Mouse (Mus musculus) testis, adult 2 months (tissue): ENCODE results near the gene Tspan5. TPM values are rescaled to one million over a fixed set of nuclear protein-coding genes. Genes with fewer than 3 reads are reported as not detected.

Experiments
- H3K27ac ChIP-seq: fragments of 200-500 bp; 2 replicates; pipeline ENCODE4 v1.5.1; 2012; ENCODE audit warnings: low read depth, low read length; ENCODE audit not compliant: control insufficient read depth, insufficient read depth
- H3K27me3 ChIP-seq: fragments of 200-500 bp; 2 replicates; pipeline ENCODE4 v1.6.1; 2012; ENCODE audit warnings: mild to moderate bottlenecking, low read length, moderate library complexity; ENCODE audit not compliant: control insufficient read depth, insufficient read depth
- H3K36me3 ChIP-seq: fragments of 200-500 bp; 2 replicates; pipeline ENCODE4 v1.6.1; 2012; ENCODE audit warnings: mild to moderate bottlenecking, low read length; ENCODE audit not compliant: control insufficient read depth, insufficient read depth
- H3K4me1 ChIP-seq: fragments of 200-500 bp; 2 replicates; pipeline ENCODE4 v1.6.1; 2012; ENCODE audit warnings: low read length; ENCODE audit not compliant: control insufficient read depth, insufficient read depth
- H3K4me3 ChIP-seq: fragments of 200-500 bp; 2 replicates; pipeline ENCODE4 v1.5.1; 2012; ENCODE audit warnings: low read depth, mild to moderate bottlenecking, low read length, moderate library complexity, mixed read lengths; ENCODE audit not compliant: control insufficient read depth
- CTCF ChIP-seq: fragments of 200-500 bp; IDR thresholded peaks from 2 replicates; pipeline ENCODE4 v1.5.1; 2012; ENCODE audit warnings: low read depth, mild to moderate bottlenecking, inconsistent platforms, low read length, moderate library complexity; ENCODE audit not compliant: control insufficient read depth, insufficient read depth, insufficient replicate concordance
- POLR2A ChIP-seq: fragments of 200-500 bp; IDR thresholded peaks from 2 replicates; pipeline ENCODE4 v1.6.1; 2012; ENCODE audit warnings: low read depth, mild to moderate bottlenecking, inconsistent platforms, low read length, moderate library complexity; ENCODE audit not compliant: control insufficient read depth
- polyA plus RNA-seq: library from polyadenylated mRNA; depleted of rRNA; stranded (reverse); fragments of >200 nt; gene quantifications from 2 replicates; pipeline ENCODE4 v1.2.3, GENCODE M21; 2012

Tspan5 gene
- polyA plus RNA-seq, 1 experiment, result 27.9 TPM

GRCm38 (mm10) chr3:138744030-138744774 is 2.2 kb downstream of the Tspan5 start:
- Histone ChIP-seq H3K27ac (no peak overlapping the region), H3K4me1 (peaks cover 19% of the 10 kb centered on the region), H3K4me3 (no peak overlapping the region), H3K27me3 (no peaks in the 10 kb centered on the region), H3K36me3 (no peaks in the 10 kb centered on the region)
- no peak for TF ChIP-seq CTCF
- no peak for TF ChIP-seq POLR2A

GRCm38 (mm10) chr3:138745091-138745490 is 3.1 kb downstream of the Tspan5 start:
- no peak overlapping the region for H3K4me3 ChIP-seq
- H3K27ac ChIP-seq, result no peak overlapping the region
- no peak for TF ChIP-seq POLR2A
- no peak for TF ChIP-seq CTCF
- H3K27me3 ChIP-seq, result no peaks in the 10 kb centered on the region
- H3K36me3 ChIP-seq, result no peaks in the 10 kb centered on the region
- peaks cover 19% of the 10 kb centered on the region for H3K4me1 ChIP-seq

GRCm38 (mm10) chr3:138745596-138745995 is 3.6 kb downstream of the Tspan5 start:
- Histone ChIP-seq H3K27ac (no peak overlapping the region), H3K36me3 (no peaks in the 10 kb centered on the region), H3K4me1 (peaks cover 19% of the 10 kb centered on the region), H3K27me3 (no peaks in the 10 kb centered on the region), H3K4me3 (no peak overlapping the region)
- no peak for TF ChIP-seq POLR2A
- TF ChIP-seq CTCF, result no peak

GRCm38 (mm10) chr3:138746556-138746955 is 4.6 kb downstream of the Tspan5 start:
- H3K27me3 ChIP-seq, result no peaks in the 10 kb centered on the region
- no peak for TF ChIP-seq CTCF
- no peak for TF ChIP-seq POLR2A
- no peaks in the 10 kb centered on the region for H3K36me3 ChIP-seq
- H3K4me3 ChIP-seq, result no peak overlapping the region
- peaks cover 16% of the 10 kb centered on the region for H3K4me1 ChIP-seq
- H3K27ac ChIP-seq, result no peak overlapping the region

- no peaks in the 10 kb centered on the region for H3K27me3 ChIP-seq
- no peak for TF ChIP-seq POLR2A
- no peak for TF ChIP-seq CTCF
- H3K4me1 ChIP-seq, result peaks cover 12% of the 10 kb centered on the region
- no peak overlapping the region for H3K27ac ChIP-seq
- H3K36me3 ChIP-seq, result no peaks in the 10 kb centered on the region
- H3K4me3 ChIP-seq, result no peak overlapping the region
Observed at GRCm38 (mm10) chr3:138747035-138747434, 5.0 kb downstream of the Tspan5 start.

- H3K36me3 ChIP-seq, result no peaks in the 10 kb centered on the region
- H3K4me3 ChIP-seq, result no peak overlapping the region
- TF ChIP-seq POLR2A (no peak), CTCF (no peak)
- no peak overlapping the region for H3K27ac ChIP-seq
- no peaks in the 10 kb centered on the region for H3K27me3 ChIP-seq
- H3K4me1 ChIP-seq, result peaks cover 9% of the 10 kb centered on the region
Observed at GRCm38 (mm10) chr3:138747985-138748384, 6.0 kb downstream of the Tspan5 start.

- H3K27ac ChIP-seq, result no peak overlapping the region
- no peaks in the 10 kb centered on the region for H3K36me3 ChIP-seq
- H3K4me3 ChIP-seq, result no peak overlapping the region
- TF ChIP-seq CTCF (no peak), POLR2A (no peak)
- no peaks in the 10 kb centered on the region for H3K27me3 ChIP-seq
- H3K4me1 ChIP-seq, result no peaks in the 10 kb centered on the region
Observed at GRCm38 (mm10) chr3:138749645-138750044, 7.7 kb downstream of the Tspan5 start.

GRCm38 (mm10) chr3:138751328-138751727 is 9.3 kb downstream of the Tspan5 start:
- H3K27ac ChIP-seq, result no peak overlapping the region
- H3K4me1 ChIP-seq, result no peaks in the 10 kb centered on the region
- no peak overlapping the region for H3K4me3 ChIP-seq
- no peaks in the 10 kb centered on the region for H3K27me3 ChIP-seq
- TF ChIP-seq POLR2A (no peak), CTCF (no peak)
- no peaks in the 10 kb centered on the region for H3K36me3 ChIP-seq
